Mouse (Mus musculus): Measurements from ENCODE around the gene Acvr1c.

Gene Acvr1c

GRCm38 (mm10) chr2:58289331-58289730 is 68.4 kb downstream of the Acvr1c start:
- no peak for DNase-seq (ENCODE audit: extremely low read depth, low read depth)

GRCm38 (mm10) chr2:58282259-58282910 is 75.3 kb downstream of the Acvr1c start:
- DNase-seq (ENCODE audit: extremely low read depth, low read depth): peak; percentile 11

DNA sequence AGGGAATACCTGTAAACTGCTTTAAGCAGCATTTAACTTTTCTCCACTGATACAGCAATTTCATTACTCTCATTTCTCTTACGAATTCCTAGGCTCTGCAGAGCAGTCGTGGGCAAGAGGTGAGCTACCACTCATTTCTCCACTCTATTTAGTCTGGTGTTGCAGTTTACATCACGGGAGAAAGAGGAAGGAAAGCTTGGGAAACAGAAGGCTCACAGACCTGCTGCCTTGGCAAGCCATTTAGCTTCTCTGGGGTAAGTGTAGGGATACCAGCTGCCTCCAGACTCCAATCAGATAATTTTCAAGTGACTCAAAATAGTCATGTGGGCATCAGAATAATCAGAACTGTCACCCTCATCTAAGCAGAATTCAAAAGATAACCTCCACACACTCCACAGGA is 76.6 kb downstream of the Acvr1c start:
- DNase-seq (ENCODE audit: extremely low read depth, low read depth): peak; percentile 1

DNA sequence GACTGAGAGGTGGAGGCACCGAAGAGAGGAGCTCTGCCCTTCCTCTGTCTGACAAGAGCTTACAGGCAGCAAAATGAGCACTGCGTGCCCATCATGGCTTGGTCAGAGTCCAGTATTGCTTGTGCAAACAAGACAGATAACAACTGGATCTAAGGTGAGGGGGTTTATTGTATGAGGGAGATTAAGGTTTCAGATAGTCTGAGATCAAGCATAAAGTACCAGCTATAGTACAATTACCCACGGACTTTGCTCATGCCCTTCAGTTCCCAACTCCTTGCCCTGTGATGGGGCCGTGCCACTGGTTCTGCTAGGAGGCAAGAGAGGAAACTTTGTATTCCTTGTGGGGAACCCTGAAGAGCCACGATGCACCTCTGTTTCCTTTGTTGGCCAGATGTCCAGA is 78.5 kb downstream of the Acvr1c start:
- DNase-seq (ENCODE audit: extremely low read depth, low read depth): no peak

DNA sequence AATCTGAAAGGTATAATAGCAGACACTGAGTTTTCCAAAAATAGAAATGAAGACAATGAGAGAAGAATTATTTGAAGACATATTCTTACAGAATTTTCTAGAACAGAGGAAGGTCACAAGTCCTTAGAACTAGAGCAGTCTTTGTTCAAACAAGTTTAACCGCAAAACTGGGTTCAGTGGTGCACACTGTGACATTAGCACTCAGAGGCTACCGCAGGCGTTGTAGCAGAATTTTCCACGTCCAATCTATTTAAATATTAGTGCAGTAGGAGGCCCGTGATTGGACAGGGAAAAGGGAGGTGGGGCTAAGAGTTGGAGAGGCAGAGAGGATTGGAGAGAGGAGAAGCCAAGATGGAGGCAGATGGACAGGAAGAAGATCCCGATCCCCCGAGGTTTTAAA is 81.2 kb downstream of the Acvr1c start:
- DNase-seq (ENCODE audit: extremely low read depth, low read depth): no peak

GRCm38 (mm10) chr2:58240639-58241038 is 117.1 kb downstream of the Acvr1c start:
- DNase-seq (ENCODE audit: extremely low read depth, low read depth): no peak

GRCm38 (mm10) chr2:58237487-58237886 is 120.2 kb downstream of the Acvr1c start:
- no peak for DNase-seq (ENCODE audit: extremely low read depth, low read depth)
